Mouse (Mus musculus): ENCODE measurements around the gene Pik3c2b. TPM values are rescaled to one million over a fixed set of nuclear protein-coding genes. Genes with fewer than 3 reads are reported as not detected.
"Not testable (repeated sequence)": the region's sequence is repeated elsewhere in the genome, so short reads cannot be mapped to it uniquely, and the experiment has no call there.

Pik3c2b gene
- polyA plus RNA-seq, 2 experiments from 2014 or later = 0.78 to 1.1 TPM

- ATAC-seq = peak; percentile 74
Observed at GRCm38 (mm10) chr1:133033316-133034090, 12.0 kb upstream of the Pik3c2b start.

GRCm38 (mm10) chr1:133034091-133034460 is 11.4 kb upstream of the Pik3c2b start:
- ATAC-seq = peak; percentile 38

- ATAC-seq = not testable (repeated sequence)
Observed at GRCm38 (mm10) chr1:133034682-133035081, 10.8 kb upstream of the Pik3c2b start.

GRCm38 (mm10) chr1:133039505-133039949 is 5.9 kb upstream of the Pik3c2b start:
- ATAC-seq = peak; percentile 87

DNA sequence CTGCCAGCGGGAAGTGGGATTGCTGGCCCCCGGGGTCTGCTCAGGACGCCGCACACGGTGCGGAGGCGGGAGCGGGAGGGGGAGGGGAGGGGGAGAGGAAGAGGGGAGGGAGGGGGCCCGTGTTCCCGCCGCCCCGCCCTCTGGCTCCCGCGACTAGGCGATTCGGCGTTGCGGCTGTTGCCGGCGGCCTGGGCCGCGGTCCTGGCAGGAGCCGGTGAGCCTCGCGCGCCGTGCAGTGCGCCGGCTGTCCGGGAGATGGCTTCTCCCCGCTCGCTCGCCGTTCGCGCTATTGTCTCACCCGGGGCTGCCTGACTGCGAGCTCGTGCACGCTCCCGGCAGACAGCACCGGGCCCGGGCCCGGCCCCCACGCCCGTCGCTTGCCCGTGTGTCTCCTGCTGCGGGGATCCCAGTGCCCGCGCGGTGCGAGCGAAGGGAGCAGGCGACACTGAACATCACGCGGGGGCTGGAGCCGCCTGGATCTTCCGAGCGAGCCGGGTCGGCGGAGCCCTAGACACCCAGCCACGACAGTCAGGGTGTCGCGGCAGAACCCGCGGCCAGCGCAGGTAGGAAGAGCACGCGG is 484 bp downstream of the Pik3c2b start:
- ATAC-seq = peak; percentile 78

- ATAC-seq = peak; percentile 65
Observed at GRCm38 (mm10) chr1:133046441-133046931, 1.0 kb downstream of the Pik3c2b start.

DNA sequence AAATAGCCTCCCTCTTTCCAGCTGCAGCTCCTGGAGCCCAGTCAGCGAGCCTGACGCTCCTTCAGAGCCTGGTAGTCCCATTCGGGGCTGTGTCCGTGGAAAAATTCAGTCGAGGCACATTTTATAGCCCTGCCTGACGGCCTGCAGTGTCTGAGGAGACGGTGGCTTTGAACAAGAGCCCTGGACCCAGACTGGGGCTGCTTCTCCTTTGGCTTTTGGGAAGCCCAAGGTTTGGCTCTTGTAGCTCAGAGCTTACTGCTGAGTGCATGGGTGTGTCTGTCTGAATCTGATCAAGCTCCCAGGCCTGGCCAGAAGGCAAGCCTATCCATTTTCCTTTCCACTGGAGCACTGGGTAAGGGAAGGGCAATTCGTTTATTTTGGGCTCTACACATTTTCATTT is 2.1 kb downstream of the Pik3c2b start:
- ATAC-seq = no peak

- ATAC-seq = no peak
Observed at GRCm38 (mm10) chr1:133048690-133049089, 3.2 kb downstream of the Pik3c2b start.

DNA sequence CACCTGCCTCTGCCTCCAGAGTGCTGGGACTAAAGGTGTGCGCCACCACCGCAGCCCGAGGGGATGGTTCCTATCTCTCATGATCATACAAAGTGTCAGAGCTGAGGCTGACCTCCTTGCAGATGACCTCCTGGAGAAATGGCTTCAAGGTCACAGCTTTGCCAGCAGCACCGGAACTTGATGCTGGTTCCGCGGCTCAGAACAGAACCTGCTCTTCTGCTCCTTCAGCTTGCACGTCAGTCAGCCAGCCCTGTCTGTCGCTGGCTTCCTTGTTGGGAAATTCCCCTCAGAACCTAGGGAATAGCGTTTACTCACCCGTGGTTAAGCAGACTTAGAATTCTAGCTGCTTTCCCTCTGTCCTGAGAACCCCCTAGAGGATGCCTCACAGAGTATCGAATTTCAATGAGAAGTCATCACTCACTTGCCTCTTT is 4.5 kb downstream of the Pik3c2b start:
- no peak for ATAC-seq

DNA sequence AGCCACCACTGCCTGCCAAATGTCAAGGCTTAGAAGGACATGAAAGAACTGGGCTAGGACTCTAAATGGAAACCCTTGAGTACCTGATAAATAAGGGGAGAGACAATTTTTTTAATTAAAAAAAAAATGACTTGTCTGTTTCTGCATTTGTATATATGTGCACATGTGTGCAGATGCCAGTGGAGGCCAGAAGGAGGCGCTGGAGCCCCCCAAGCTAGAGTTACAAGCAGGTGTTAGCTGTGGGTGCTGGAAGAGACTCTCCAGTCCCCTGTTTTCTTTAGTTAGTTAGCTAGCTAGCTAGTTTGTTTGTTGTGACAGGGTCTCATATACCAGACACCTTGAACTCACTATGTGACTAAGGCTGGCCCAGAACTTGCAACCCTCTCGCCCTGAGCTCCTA is 6.4 kb downstream of the Pik3c2b start:
- no peak for ATAC-seq

- ATAC-seq = no peak
Observed at GRCm38 (mm10) chr1:133053034-133053433, 7.6 kb downstream of the Pik3c2b start.

GRCm38 (mm10) chr1:133054326-133054725 is 8.9 kb downstream of the Pik3c2b start:
- ATAC-seq = no peak

DNA sequence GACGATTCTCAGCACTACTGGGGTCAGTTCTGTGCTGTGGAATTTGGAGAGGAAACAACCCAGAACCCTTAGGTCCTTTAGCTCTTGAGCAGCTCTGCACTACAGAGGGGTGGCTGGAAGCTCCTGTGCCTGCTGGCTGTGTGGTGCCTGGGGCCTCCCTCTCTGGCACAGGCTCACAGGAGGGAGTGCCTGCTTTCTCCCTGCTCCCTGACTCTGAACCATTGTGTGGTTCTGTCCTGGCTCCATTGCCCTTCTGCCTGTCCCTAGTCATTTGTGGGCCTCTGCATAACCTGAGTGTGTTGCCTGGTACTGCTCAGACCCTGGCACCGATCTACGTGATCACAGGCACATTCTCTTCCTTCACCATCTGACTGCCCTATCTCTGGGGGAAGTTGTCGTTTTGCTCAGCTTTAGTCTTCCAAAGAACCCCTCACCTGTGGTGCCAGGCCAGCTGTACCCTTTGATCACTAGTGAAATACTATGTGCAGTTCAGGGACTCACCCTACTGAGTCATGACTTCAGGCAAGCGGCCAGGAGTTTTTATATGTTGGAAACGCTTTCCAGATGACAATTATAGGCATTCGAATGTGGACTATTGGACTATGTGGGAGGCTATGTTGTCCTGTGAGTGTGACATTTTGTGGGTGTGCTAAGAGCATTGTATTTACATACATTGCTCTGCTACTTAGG is 12.0 kb downstream of the Pik3c2b start:
- no peak for ATAC-seq

DNA sequence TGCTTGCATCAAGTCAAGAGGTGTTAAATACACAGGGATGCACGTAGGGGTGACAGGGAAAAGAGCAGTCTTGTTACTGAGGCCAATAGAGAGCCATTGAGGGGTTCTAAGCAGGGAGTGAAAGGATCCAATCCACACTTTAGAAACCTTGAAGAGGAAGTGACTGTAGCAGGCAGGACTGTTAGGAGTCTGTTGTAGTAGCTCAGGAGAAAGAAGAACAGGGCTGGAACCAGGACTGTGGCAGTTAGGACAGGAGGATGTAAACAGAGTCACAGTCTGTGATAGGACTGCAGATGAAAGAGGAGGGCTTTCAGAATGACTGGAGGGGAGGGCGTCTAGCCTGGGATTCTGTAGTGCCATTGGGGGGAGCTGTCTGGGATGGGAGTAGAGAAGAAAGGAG is 14.1 kb downstream of the Pik3c2b start:
- ATAC-seq = no peak

DNA sequence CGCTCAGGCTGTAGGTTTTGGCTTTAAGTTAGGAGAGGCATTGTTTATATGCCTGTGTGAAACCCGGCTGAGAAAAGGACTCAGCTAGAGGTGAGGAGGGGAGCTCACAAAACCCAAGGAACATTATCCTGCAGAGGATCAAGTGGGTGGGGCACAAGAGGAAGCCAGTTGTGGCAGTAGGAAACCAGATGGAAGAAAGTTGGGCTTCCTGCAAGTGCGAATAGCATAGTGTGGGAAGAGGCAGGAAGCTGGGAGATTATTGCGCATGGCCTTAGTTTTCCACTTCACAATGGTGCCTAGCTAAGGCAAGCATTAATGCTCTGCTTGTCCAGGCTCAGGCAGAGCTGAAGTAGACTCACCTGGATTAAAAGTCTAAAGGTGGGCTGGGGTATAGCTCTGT is 15.2 kb downstream of the Pik3c2b start:
- ATAC-seq = no peak

DNA sequence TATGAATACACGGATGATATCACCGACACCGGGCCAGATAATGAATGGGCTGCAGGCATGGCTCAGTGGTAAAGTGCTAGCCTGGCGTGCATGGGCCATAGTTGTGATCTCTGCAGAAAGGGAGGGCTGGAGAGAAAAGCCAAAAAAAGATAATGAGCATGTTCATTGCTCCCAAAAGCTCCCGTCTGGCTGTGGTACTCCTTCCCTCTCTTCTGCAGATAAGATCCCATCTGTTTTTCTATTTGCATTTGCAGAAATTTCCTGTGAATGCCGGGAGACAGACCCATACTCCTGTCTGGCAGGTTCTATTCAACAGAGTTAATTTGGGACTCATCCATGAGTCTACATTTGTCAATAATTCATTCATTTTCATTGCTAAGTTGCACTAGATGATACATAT is 17.7 kb downstream of the Pik3c2b start:
- ATAC-seq = no peak

GRCm38 (mm10) chr1:133068268-133068667 is 22.8 kb downstream of the Pik3c2b start:
- ATAC-seq = no peak

DNA sequence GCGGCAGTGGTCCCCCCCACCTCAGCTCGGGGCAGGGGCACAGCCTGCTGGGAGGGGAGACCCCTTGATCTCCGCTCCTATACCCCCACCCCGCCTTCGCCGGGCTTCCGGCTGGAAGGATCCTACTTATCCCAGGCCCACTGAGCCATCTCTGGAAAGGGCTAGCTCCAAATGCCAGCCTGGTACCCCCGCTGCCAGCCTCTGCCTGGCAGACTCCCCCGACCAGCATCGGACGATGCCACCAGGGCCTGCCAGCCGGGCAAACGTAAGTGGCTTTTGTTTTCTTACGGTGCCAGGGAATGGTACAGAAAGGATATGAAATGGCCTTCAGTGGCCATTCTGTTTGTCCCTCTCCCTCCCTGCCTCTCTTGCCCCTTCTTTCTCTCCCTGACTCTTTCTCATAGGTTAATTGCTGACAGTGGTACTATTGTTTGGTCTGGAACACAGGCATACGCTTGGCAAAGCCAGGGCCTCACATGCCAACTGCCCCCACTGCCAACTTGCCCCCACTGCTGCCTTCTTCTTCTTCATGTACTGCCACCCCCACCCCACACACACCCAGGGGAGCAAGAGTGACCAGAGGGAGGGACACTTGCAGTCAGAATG is 23.3 kb downstream of the Pik3c2b start:
- no peak for ATAC-seq

GRCm38 (mm10) chr1:133069275-133070120 is 24.0 kb downstream of the Pik3c2b start:
- no peak for ATAC-seq

GRCm38 (mm10) chr1:133070157-133070556 is 24.7 kb downstream of the Pik3c2b start:
- ATAC-seq = no peak

GRCm38 (mm10) chr1:133071666-133072381 is 26.4 kb downstream of the Pik3c2b start:
- ATAC-seq = no peak
